Mouse (Mus musculus) MEL (cell line): ENCODE measurements around the gene Cmya5. TPM values are rescaled to one million over a fixed set of nuclear protein-coding genes. Genes with fewer than 3 reads are reported as not detected.

Source experiments
- DNase-seq: peaks from one replicate; pipeline ENCODE4 v3.0.0; 2011; ENCODE audit warnings: low read depth, low spot score
- H3K27ac ChIP-seq: 2 replicates; pipeline ENCODE4 v1.5.1; 2012; ENCODE audit warnings: low read depth, mild to moderate bottlenecking, control low read depth, low read length, moderate library complexity; ENCODE audit not compliant: control insufficient read depth
- H3K27me3 ChIP-seq, 2 experiments: fragments of 150-350 bp in 1 of 2; sonication (generic) in 1 of 2; 2 replicates each; pipeline ENCODE4 v1.6.1; 2012; ENCODE audit warnings: low read length in 2 of 2, mild to moderate bottlenecking in 2 of 2, improper control_type of control experiment in 1 of 2, moderate library complexity in 1 of 2; ENCODE audit not compliant: insufficient read depth in 2 of 2, control insufficient read depth in 1 of 2
- H3K36me3 ChIP-seq, 2 experiments: 2 replicates each; pipeline ENCODE4 v1.6.1; 2012 to 2014; ENCODE audit warnings: low read length in 2 of 2, improper control_type of control experiment in 1 of 2, inconsistent platforms in 1 of 2, mild to moderate bottlenecking in 1 of 2; ENCODE audit not compliant: insufficient read depth in 2 of 2, control insufficient read depth in 1 of 2
- H3K4me1 ChIP-seq, 2 experiments: fragments of 150-350 bp in 1 of 2; sonication (generic) in 1 of 2; 2 replicates each; pipeline ENCODE4 v1.6.1; 2012; ENCODE audit warnings: low read length in 2 of 2, improper control_type of control experiment in 1 of 2, mild to moderate bottlenecking in 1 of 2; ENCODE audit not compliant: insufficient read depth in 2 of 2, control insufficient read depth in 1 of 2
- H3K4me3 ChIP-seq, 2 experiments: fragments of 150-350 bp in 1 of 2; sonication (generic) in 1 of 2; 2 replicates each; pipeline ENCODE4 v1.5.1; 2012; ENCODE audit warnings: low read depth in 2 of 2, low read length in 2 of 2, mild to moderate bottlenecking in 2 of 2, moderate library complexity in 2 of 2, control low read depth in 1 of 2, improper control_type of control experiment in 1 of 2; ENCODE audit not compliant: control insufficient read depth in 1 of 2, insufficient read depth in 1 of 2
- H3K79me2 ChIP-seq: 2 replicates; pipeline ENCODE4 v1.6.1; 2012; ENCODE audit warnings: mild to moderate bottlenecking, low read length, moderate library complexity; ENCODE audit not compliant: control insufficient read depth, poor library complexity, insufficient read depth
- H3K9ac ChIP-seq: 2 replicates; pipeline ENCODE4 v1.6.1; 2012; ENCODE audit warnings: low read depth, mild to moderate bottlenecking, control low read depth, low read length, moderate library complexity; ENCODE audit not compliant: control insufficient read depth, poor library complexity, severe bottlenecking
- H3K9me3 ChIP-seq: fragments of 150-350 bp; sonication (generic); replicated peaks from 2 replicates; pipeline ENCODE4 v1.6.1; 2012; ENCODE audit warnings: mild to moderate bottlenecking, low read length, improper control_type of control experiment, moderate library complexity; ENCODE audit not compliant: insufficient read depth
- BHLHE40 ChIP-seq: IDR thresholded peaks from 2 replicates; pipeline ENCODE4 v1.6.1; 2012; ENCODE audit warnings: low read depth, mild to moderate bottlenecking, inconsistent platforms, low read length, improper control_type of control experiment, borderline replicate concordance
- CHD2 ChIP-seq: IDR thresholded peaks from 2 replicates; pipeline ENCODE4 v1.6.1; 2011; ENCODE audit warnings: low read length, improper control_type of control experiment
- CTCF ChIP-seq, 3 experiments: IDR thresholded peaks in 2 of 3; conservative IDR thresholded peaks in 1 of 3; 2 replicates each; pipeline ENCODE4 v1.5.1; 2011 to 2012; ENCODE audit warnings: low read length in 3 of 3, low read depth in 2 of 3, mild to moderate bottlenecking in 2 of 3, improper control_type of control experiment in 1 of 3, inconsistent platforms in 1 of 3, mixed read lengths in 1 of 3, moderate library complexity in 1 of 3; ENCODE audit not compliant: control insufficient read depth in 1 of 3, insufficient read depth in 1 of 3, poor library complexity in 1 of 3, severe bottlenecking in 1 of 3
- ELF1 ChIP-seq: IDR thresholded peaks from 2 replicates; pipeline ENCODE4 v1.6.1; 2014; ENCODE audit warnings: low read depth, mild to moderate bottlenecking, inconsistent platforms, low read length, improper control_type of control experiment, moderate library complexity
- EP300 ChIP-seq, 2 experiments: IDR thresholded peaks; 2 replicates each; pipeline ENCODE4 v1.6.1; 2011; ENCODE audit warnings: improper control_type of control experiment in 2 of 2, low read length in 2 of 2, low read depth in 1 of 2, mild to moderate bottlenecking in 1 of 2
- ETS1 ChIP-seq: IDR thresholded peaks from 2 replicates; pipeline ENCODE4 v1.6.1; 2012; ENCODE audit warnings: low read depth, mild to moderate bottlenecking, inconsistent platforms, low read length, improper control_type of control experiment, moderate library complexity
- KAT2A ChIP-seq: conservative IDR thresholded peaks from 2 replicates; pipeline ENCODE4 v1.6.1; 2012; ENCODE audit warnings: low read depth, low read length, improper control_type of control experiment, inconsistent platforms
- MAFK ChIP-seq: IDR thresholded peaks from 2 replicates; pipeline ENCODE4 v1.6.1; 2011; ENCODE audit warnings: low read depth, mild to moderate bottlenecking, low read length, improper control_type of control experiment, borderline replicate concordance
- polyA plus RNA-seq, 2 experiments: library from polyadenylated mRNA; stranded (reverse) in 1 of 2; unstranded in 1 of 2; fragments of >175 nt in 1 of 2; fragments of >200 nt in 1 of 2; gene quantifications; 2 replicates each; pipeline versions ENCODE4 v1.2.1 to v1.2.4; 2012; ENCODE audit warnings: low replicate concordance in 2 of 2, low read depth in 1 of 2; ENCODE audit not compliant: insufficient read length in 2 of 2, insufficient read depth in 1 of 2, missing spikeins in 1 of 2
- total RNA-seq: library from RNA; depleted of rRNA; stranded (reverse); fragments of 300-350 nt; gene quantifications from 2 replicates; pipeline ENCODE4 v1.2.3, GENCODE M21; 2012

The Cmya5 gene
- total and polyA plus RNA-seq, 3 experiments: under 0.01 TPM; not detected in 2

DNA sequence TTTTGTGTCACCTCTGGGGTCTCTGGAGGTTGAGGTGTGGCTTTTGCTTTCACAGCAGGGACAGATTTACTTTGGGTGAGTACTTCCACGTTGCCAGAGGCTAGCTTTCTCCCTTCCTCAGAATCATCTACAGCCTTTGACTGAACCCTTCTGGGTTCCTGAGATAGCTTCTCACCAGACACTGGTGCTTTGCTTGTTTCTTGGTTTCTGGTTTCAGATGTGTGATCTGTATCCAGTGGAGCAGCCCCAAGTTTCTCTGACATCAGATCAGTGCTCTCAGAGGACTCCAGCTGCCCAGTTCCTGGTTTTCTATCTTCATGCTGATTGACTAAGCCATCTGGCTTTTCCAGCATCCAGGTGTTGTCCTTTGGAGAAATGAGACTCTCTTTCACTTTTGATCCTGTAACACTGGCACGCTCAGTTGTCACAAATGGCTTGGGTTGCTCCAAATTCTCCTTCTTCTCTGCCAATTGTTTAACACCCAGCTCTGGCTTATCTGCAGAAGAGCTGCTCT is 51.6 kb downstream of the Cmya5 start:
- H3K4me1 ChIP-seq: no peaks in the 10 kb centered on the region
- no peaks in the 10 kb centered on the region for H3K27me3 ChIP-seq
- no peaks in the 10 kb centered on the region for H3K79me2 ChIP-seq
- no peak for DNase-seq
- TF ChIP-seq ETS1: no peak
- no peaks in the 10 kb centered on the region for H3K36me3 ChIP-seq
- H3K9ac ChIP-seq: no peak overlapping the region
- no peak overlapping the region for H3K27ac ChIP-seq
- H3K9me3 ChIP-seq: no peaks in the 10 kb centered on the region
- no peak overlapping the region for H3K4me3 ChIP-seq

DNA sequence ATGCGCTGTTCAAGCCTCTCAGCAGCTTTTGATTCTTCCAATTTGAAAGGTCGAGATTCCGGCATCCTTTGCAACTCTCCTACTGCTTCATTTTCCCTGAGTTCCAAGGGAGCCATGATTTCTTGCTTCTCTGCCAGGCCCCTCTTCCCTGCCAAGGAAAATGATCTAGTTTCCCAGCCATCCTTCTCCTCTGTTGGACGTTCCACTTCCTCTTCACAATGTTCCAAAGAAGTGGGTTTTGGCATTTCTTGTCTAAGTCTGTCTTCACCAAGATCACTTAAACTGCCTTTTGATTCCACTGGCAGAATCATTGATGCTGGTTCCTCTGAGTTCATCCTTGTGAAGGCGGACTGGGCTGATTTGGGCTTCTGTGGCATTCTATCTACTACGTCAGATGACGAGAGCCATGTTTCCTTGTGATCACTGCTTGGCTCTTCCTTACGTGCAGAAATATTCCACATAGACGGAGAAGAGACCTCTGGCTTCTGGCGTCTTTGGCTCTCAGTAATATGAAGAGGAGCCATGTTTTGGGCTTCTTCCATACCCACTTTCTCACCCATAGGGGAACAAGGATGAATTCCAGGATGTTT is 52.6 kb downstream of the Cmya5 start:
- Histone ChIP-seq H3K36me3 (no peaks in the 10 kb centered on the region), H3K9me3 (no peaks in the 10 kb centered on the region), H3K79me2 (no peaks in the 10 kb centered on the region), H3K27ac (no peak overlapping the region), H3K27me3 (no peaks in the 10 kb centered on the region), H3K4me1 (no peaks in the 10 kb centered on the region), H3K9ac (no peak overlapping the region), H3K4me3 (no peak overlapping the region)
- no peak for TF ChIP-seq EP300 (IDR thresholded peaks at IDR 0.05; ENCODE audit: low read depth in 1 of 2, low read length in 2 of 2)
- no peak for TF ChIP-seq CTCF (IDR thresholded peaks at IDR 0.05 in 2 of 3, conservative IDR thresholded peaks at IDR 0.05 in 1 of 3; ENCODE audit: control insufficient read depth in 1 of 3, insufficient read depth in 1 of 3, low read depth in 2 of 3, low read length in 3 of 3, poor library complexity in 1 of 3, severe bottlenecking in 1 of 3)
- no peak for TF ChIP-seq ELF1
- no peak for DNase-seq

DNA sequence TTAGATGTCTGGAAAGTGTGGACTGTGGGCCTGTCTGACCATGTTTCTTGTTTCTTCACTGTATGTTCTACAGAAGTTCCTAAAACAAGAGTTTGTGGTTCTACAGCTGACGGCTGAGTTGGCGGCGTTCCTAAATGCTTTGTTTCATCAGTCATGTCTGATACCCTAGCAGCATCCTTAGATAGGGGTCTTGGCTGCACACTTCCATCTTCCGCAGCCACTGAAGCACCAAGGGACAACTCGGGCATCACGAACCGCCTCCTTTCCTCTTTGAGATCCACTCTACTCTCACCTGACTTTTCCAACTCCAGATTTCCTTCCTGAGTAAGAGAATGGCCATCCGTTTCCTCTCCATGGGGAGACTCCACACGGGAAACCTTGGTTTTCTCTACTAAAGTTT is 53.3 kb downstream of the Cmya5 start:
- Histone ChIP-seq H3K36me3 (no peaks in the 10 kb centered on the region), H3K9me3 (no peaks in the 10 kb centered on the region), H3K27me3 (no peaks in the 10 kb centered on the region), H3K79me2 (no peaks in the 10 kb centered on the region), H3K9ac (no peak overlapping the region), H3K4me3 (no peak overlapping the region), H3K27ac (no peak overlapping the region), H3K4me1 (no peaks in the 10 kb centered on the region)
- no peak for TF ChIP-seq BHLHE40
- no peak for TF ChIP-seq CHD2
- DNase-seq: no peak

DNA sequence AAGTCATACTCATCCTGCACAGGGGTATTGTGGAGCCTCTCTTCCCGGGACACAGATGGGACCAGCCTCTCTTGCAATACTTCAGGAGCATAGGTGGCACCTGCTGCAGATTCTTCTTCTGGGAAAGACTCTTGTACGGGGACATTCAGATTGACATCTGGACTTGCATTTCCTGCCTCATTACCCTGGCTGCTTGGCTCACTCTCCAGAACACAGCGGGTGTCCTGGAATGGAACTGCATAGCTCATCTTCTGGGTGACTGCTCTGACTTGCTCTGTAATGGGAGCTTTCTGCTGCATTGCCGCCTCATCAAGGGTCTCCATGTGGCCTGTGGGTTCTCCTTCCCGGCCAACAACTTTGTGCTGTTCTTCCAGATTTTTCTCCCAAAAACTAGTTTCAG is 55.0 kb downstream of the Cmya5 start:
- Histone ChIP-seq H3K9ac (no peak overlapping the region), H3K4me1 (no peaks in the 10 kb centered on the region), H3K4me3 (no peak overlapping the region), H3K9me3 (no peaks in the 10 kb centered on the region), H3K27ac (no peak overlapping the region), H3K79me2 (no peaks in the 10 kb centered on the region), H3K27me3 (no peaks in the 10 kb centered on the region), H3K36me3 (no peaks in the 10 kb centered on the region)
- no peak for TF ChIP-seq KAT2A
- TF ChIP-seq MAFK: no peak
- DNase-seq: no peak
